Mouse (Mus musculus) neural tube, postnatal 0 days (tissue): ENCODE results near the gene Ptpn13. TPM values are rescaled to one million over a fixed set of nuclear protein-coding genes. Genes with fewer than 3 reads are reported as not detected.

Source experiments
- polyA plus RNA-seq: library from polyadenylated mRNA; unstranded; fragments of >200 nt; fragmentation: Nextera tagmentation; extraction: Ambion mirVana; gene quantifications from 2 replicates; pipeline ENCODE4 v1.2.1, GENCODE M21; 2015

The Ptpn13 gene
- 2.9 and 3.1 TPM in 2 replicates for polyA plus RNA-seq

DNA sequence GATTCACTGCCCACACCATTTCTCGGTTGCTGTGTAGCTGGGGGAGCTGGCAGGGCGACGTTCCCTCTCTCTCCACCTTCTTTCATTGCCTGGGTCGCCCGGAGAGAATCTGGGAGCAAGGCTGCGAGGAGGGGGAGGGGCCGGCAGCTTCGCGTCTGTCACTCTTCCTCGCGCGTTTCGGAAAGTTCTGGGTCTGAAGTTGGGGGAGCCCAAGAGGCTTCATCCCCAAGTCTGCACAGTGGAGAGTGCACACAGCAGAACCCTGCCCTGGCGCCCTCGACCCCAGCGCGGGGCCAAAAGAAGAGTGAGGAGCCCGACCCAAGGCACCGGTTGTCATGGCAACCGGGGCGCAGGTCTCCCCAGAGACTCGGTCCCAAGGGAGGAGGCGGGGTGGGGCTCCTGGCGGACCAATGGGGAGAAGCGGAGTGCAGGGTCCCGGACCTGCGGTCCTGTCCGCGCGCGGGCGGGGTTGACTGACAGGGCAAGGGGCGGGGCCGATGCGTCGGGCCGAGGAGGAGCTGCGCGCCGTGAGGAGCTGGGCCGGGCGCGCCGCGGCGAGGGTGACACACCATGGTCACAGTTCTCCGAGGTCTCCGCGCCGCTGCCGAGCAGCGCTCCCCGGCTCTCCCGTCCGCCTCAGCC, at the start of gene Ptpn13:
Ptpn13 (plus strand) TSS at position 515 of the 642 bp plus-strand sequence.

DNA sequence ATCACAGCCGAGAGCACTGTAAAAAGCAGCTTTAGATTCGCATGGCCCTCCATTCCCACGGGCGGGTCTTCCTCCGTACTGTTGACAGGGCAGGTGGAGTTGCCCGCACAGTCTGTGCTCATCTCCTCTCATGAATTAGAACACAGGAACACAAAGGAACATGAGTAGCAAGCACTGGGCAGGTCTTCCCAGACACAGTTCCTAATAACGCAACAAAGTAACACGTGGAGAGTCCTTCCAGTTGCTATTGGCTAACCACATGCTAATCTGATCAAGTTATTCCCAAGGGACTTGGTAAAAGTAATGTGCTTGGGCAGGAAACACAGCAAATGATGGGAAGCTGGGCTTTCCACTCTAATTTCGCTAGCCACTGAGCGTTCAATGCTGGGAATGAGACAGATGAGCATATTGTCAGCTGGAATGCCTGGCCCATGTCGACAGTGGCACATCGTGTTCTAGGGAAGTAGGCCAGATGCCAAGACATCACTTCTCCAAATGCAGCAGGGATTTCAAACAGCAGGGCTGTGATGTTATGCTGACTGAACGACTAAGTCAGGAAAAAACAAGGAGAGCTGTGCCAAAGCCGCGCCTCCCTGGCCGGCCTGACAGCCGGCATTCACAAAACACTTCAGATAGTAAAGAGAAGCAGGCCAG, 204.2 kb downstream of the Ptpn13 start, which contains the start of gene Slc10a6:
Slc10a6 (minus strand) TSS at position 293 of the 654 bp plus-strand sequence.

Other genes starting within 250 kb of the Ptpn13 start
- 80.5 and 90.2 TPM in 2 replicates for gene Mapk10, start 213.9 kb upstream of the Ptpn13 start, polyA plus RNA-seq
- gene Slc10a6, start 204.2 kb downstream of the Ptpn13 start, polyA plus RNA-seq: 0.18 and 0.39 TPM in 2 replicates
- gene 1700016H13Rik, start 230.8 kb downstream of the Ptpn13 start, polyA plus RNA-seq: 0.10 TPM in 1 of 2 replicates, not detected in the other